Mouse (Mus musculus) spleen, embryonic (tissue): ENCODE results near the gene Chrm4.

Source experiments
- CTCF ChIA-PET: fragments of 350-600 bp; sonication (Branson Sonifier 250); formaldehyde crosslinking; loops from one replicate; lab custom pipeline; 2022; lab: Charles Lee

Gene Chrm4

DNA sequence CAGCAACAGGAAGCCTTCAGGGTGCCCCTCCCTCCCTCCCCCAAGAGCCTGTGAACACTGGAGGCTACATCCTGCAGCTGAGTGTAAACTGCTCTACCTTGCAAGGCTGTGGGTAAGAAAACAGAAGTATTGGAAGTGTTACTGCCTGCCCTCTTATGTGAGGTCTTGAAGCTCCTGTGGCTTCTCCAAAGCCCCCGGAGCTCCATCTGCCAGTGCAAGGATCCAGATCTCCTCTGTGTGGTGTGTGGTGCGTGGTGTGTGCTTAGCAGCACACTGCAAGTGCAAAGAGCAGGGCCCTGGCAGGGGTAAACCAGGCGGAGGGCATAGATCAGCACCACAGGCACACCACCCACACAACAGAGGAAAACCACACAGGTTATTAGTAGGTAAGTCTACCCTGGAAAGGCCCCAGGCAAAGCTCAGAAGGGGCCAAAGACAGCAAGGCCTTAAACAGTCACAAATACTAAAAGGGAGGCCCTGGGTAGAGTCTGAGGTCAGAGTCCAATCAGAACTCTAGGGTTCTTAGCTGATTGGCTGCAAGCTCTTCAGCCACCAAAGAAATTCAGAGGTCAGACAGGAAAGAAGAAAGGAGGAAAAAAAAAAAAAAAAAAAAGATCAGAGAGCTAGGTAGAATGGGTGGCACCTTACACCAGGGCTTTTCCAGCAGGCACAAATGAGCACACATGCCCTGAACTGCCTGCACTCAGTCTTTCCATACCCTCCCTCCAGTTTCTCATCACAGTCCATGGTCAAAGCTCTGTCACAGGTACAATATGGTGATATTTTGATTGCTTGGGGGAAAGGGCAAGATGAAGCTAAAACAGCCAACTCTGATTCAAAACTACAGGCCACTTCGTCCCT lies 35.1 kb downstream of the Chrm4 start:
- CTCF ChIA-PET = interaction anchor here (0.5 to 0.7 kb wide), 5 partner anchors 11 to 472 kb away, joined by 3 to 15 read pairs (median 9); partner anchors contain the start of gene Cry2

DNA sequence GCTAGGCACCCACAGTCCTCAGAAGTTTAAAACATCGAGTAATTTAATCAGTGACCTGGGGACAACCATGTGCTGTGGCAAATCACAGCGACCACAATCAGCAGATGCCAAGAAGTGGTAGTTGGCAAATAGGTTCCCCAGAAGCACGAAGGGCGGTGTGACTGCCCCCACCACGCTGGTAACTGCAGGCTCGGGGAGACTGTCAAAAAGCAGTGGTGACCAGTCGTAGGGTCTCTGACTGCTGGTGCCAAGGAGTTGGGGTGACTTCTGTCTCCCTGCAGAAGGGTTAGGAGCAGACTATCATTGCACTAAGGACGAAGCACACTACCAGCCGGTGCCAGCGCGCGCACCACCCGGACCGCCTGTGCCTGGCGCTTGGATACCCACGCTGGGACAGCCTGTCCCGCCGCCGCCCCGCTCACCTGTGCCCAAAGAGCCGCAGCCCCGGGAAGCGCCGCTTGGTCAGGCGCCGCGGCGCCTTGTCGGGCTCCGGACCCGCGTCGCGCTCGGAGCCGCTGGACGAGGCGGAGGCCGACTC lies 35.9 kb downstream of the Chrm4 start:
- CTCF ChIA-PET = interaction anchor here (0.6 kb wide), 2 partner anchors 418 to 471 kb away, joined by 6 to 9 read pairs; partner anchors contain the start of gene Cry2

DNA sequence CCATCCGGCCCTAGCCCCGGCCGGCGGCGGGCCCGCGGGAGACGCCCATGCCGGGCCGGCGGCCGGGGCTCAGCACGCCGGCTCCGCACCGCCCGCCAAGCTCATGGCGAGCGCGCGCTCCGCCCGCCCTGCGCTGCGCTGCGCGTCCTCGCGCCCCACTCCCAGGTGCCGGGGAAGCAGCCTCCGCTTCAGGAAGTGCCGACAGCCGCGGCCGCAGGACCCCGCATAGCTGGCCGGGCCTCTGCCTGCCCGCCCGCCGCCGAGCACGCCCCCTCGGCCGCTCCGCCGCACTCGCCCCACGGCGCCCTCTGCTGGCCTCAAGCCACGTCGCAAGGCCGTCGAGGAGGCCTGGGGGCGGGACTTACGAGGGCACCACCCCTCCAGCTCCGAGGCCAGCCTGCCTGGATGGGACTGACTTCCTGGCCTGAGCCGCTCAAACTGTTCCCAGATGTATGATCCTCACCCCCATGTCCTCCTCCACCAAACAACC lies 36.4 kb downstream of the Chrm4 start:
- CTCF ChIA-PET = interaction anchor here (0.6 kb wide), 2 partner anchors 418 to 994 kb away, joined by 6 to 16 read pairs; no protein-coding TSS in a partner anchor

GRCm38 (mm10) chr2:91964610-91965204 lies 37.7 kb downstream of the Chrm4 start:
- CTCF ChIA-PET = interaction anchor here (0.5 to 1.0 kb wide), 2 partner anchors 18 to 94 kb away, joined by 3 to 4 read pairs; no protein-coding TSS in a partner anchor

- CTCF ChIA-PET = interaction anchor here (1.0 kb wide), 2 partner anchors 13 to 93 kb away, joined by 3 read pairs; no protein-coding TSS in a partner anchor
Measured at GRCm38 (mm10) chr2:91965417-91965816, 38.4 kb downstream of the Chrm4 start.

- CTCF ChIA-PET = no interaction called here
Measured at GRCm38 (mm10) chr2:91966367-91966766, 39.3 kb downstream of the Chrm4 start.

GRCm38 (mm10) chr2:91967962-91968361 lies 40.9 kb downstream of the Chrm4 start:
- CTCF ChIA-PET = no interaction called here

- CTCF ChIA-PET = no interaction called here
Measured at GRCm38 (mm10) chr2:91971231-91972097, 44.4 kb downstream of the Chrm4 start.

DNA sequence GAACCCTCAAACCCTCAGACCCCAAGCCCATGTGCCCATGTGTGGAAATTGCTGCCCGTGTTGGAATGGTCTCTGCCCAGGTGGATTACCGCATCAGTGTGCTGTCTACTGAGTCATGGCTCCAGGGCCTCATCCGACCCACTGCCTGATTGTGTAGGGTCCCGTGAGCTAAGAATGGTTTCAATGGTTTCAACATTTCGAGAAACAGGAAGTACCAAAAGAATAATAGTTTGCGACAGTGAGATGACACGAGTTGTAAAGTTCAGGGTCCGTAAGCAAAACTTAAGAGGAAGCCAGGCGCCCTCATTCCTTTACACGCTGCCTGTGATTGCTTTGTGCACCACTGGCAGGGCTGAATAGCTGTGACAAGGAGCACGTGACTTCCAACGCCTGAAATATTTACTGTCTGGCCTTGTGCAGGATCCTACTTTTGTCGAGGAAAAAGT lies 45.1 kb downstream of the Chrm4 start:
- CTCF ChIA-PET = interaction anchor here (0.6 kb wide), 1 partner anchor 84 kb away, joined by 4 read pairs; no protein-coding TSS in a partner anchor

DNA sequence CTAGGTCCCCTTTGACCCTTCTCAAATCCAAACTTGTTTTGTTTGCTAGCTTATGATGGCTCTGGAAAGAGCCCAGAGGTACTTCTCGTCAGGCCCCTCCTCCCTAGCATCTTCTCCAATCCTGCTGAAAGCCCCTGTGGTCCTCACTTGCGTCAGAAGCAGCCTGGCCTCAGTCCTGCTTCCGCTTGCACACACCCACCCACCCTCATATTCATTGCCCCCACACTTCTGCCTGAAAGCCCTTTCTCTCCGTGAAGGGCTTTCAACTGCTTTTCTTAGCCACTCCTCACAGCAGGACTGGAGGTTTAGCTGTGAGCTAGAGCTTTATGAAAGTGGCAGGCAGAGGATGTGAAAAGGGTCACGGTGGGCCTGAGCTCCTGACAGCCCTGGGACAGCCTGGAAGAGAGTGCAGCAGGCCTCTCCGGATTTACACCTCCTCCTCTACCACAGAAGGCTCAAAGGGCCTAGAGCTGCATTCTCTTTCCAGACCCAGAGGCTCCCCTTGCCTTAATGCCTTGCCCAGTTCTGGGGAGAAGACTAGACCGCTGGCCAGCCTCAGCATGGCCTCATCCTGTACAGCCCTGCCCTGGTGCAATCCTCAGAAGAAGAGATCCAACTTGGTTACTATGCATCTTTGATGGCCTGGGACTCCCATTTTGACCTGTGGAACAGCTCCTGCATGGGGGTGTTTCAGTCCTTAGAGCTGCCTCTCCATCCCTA lies 46.5 kb downstream of the Chrm4 start:
- CTCF ChIA-PET = interaction anchor here (0.5 to 0.7 kb wide), 3 partner anchors 12 to 31 kb away, joined by 3 to 15 read pairs (median 3); no protein-coding TSS in a partner anchor

DNA sequence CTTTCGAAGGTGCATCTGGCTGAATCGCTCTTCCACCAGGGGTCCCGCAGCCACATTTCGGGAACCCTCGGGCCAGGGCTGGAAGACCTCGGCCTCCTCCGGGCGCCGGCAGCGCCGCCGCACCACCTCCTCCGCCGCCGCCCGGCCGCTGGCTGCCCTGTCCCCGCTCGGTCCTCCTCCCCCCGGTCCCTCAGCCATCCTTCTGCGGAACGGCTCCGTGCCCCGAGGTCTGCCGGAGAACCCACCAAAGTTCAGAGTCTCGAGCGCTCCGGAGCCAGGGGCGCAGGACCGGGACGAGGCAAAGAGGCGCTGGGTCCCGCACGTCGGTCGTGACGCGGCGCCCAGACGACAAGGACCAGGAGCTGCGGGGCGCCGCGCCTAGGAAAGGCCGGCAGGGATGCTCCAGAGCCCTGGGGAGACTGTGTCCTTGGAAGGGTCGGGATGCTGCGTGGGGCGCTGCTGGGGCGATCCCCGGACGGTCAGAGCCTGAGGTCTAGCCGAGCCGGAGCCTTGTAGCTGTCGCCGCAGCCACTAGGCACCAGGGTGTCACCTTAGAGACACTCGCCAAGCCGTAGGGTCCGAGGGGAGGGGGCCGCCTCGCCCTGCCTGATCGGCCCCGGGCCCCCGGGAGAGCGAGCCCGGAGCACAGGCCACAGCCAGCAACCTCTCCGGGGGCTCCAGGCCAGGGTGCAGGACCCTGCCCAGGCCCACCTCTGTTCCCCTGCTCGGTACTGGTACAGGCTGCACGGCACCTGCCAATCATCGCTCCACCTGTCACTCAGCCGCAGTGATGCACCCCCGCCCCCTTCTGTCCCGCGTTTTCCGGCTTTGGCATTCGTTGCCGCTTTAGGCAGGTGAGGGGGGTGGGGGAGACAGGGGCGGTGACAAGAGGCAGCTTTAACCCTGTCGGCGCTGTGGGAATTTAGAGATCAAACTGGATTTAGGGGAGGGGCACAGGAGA lies 48.8 kb downstream of the Chrm4 start, which contains the start of gene Dgkz:
Gene Dgkz, minus strand, starts transcription at position 284 of the 961 bp plus-strand sequence.
- CTCF ChIA-PET = interaction anchor here (1.4 kb wide), 1 partner anchor 8 kb away, joined by 4 read pairs; no protein-coding TSS in a partner anchor

- CTCF ChIA-PET = interaction anchor here (1.4 kb wide), 1 partner anchor 12 kb away, joined by 3 read pairs; no protein-coding TSS in a partner anchor
Measured at GRCm38 (mm10) chr2:91977960-91978359, 50.9 kb downstream of the Chrm4 start.
